Mouse (Mus musculus) liver, postnatal 0 days (tissue): ENCODE measurements at regions not wholly inside any gene's neighbourhood (a gene's known extent, or its start where the extent isn't known, plus 50 kb on each side); places are given as distances from the start of the nearest gene placed in this dataset.

Source experiments
- ATAC-seq: fragments of 200-750 bp; cut with Nextera tagmentation; 2 replicates; pipeline ENCODE4 v1.8.0; 2017; ENCODE audit warnings: mild to moderate bottlenecking, moderate library complexity
- DNase-seq: peaks from one replicate; pipeline ENCODE4 v3.0.0-alpha.2; 2016
- H3K27ac ChIP-seq: fragments of 300-500 bp; sonication (generic); 2 replicates; pipeline ENCODE4 v1.5.1; 2014; ENCODE audit warnings: antibody characterized with exemption, moderate library complexity, mild to moderate bottlenecking, low read depth
- H3K27me3 ChIP-seq: fragments of 300-500 bp; sonication (generic); 2 replicates; pipeline ENCODE4 v1.6.1; 2014; ENCODE audit warnings: low read length, control low read depth, mixed read lengths; ENCODE audit not compliant: insufficient read depth
- H3K36me3 ChIP-seq: fragments of 300-500 bp; sonication (generic); replicated peaks from 2 replicates; pipeline ENCODE4 v1.6.1; 2014; ENCODE audit warnings: mild to moderate bottlenecking, control low read depth, low read length, moderate library complexity, mixed read lengths; ENCODE audit not compliant: insufficient read depth
- H3K4me1 ChIP-seq: fragments of 300-500 bp; sonication (generic); 2 replicates; pipeline ENCODE4 v1.6.1; 2014; ENCODE audit warnings: antibody characterized with exemption, mild to moderate bottlenecking, control low read depth; ENCODE audit not compliant: insufficient read depth
- H3K4me2 ChIP-seq: fragments of 300-500 bp; sonication (generic); 2 replicates; pipeline ENCODE4 v1.6.1; 2014; ENCODE audit warnings: low read depth, mild to moderate bottlenecking, low read length, moderate library complexity, mixed read lengths
- H3K4me3 ChIP-seq: fragments of 300-500 bp; sonication (generic); 2 replicates; pipeline ENCODE4 v1.5.1; 2014; ENCODE audit warnings: low read depth, low read length
- H3K9ac ChIP-seq: fragments of 300-500 bp; sonication (generic); replicated peaks from 2 replicates; pipeline ENCODE4 v1.6.1; 2014; ENCODE audit warnings: mild to moderate bottlenecking, moderate library complexity
- H3K9me3 ChIP-seq: fragments of 300-500 bp; sonication (generic); 2 replicates; pipeline ENCODE4 v1.6.1; 2016; ENCODE audit warnings: mild to moderate bottlenecking, control low read depth, low read length, mixed read lengths
- CTCF ChIP-seq: sonication (generic); IDR thresholded peaks from 2 replicates; pipeline ENCODE4 v1.5.1; 2016; ENCODE audit warnings: antibody characterized with exemption, low read depth
- EP300 ChIP-seq: IDR thresholded peaks from 2 replicates; pipeline ENCODE4 v1.6.1; 2016; ENCODE audit warnings: antibody characterized with exemption, low read depth, mild to moderate bottlenecking
- WGBS: fragments of 180-500 bp; shearing (Covaris S2); extraction: QIAGEN DNeasy Blood & Tissue Kit; methylation state at CpG from one replicate; pipeline ENCODE4 v1.1.7; 2014; ENCODE audit not compliant: insufficient replicate concordance; 5-methylcytosine and 5-hydroxymethylcytosine counted together

- H3K4me3 ChIP-seq = no peak overlapping the region
- H3K27ac ChIP-seq = no peak overlapping the region
- no peaks in the 10 kb centered on the region for H3K4me1 ChIP-seq
- H3K4me2 ChIP-seq = no peak overlapping the region
- no peak for DNase-seq
- no peaks in the 10 kb centered on the region for H3K27me3 ChIP-seq
- TF ChIP-seq EP300 (no peak), CTCF (no peak)
- 74% methylated on average over 4 of the region's 4 CpGs for WGBS
- H3K9ac ChIP-seq = no peak overlapping the region
- no peak for ATAC-seq
- H3K36me3 ChIP-seq = no peaks in the 10 kb centered on the region
- no peaks in the 10 kb centered on the region for H3K9me3 ChIP-seq
Measured at GRCm38 (mm10) chr13:15950143-15950542, 61.5 kb upstream of the Inhba start.

- DNase-seq = no peak
- Histone ChIP-seq H3K4me2 (no peak overlapping the region), H3K27me3 (no peaks in the 10 kb centered on the region), H3K4me1 (no peaks in the 10 kb centered on the region), H3K36me3 (no peaks in the 10 kb centered on the region), H3K4me3 (no peak overlapping the region), H3K27ac (no peak overlapping the region), H3K9ac (no peak overlapping the region), H3K9me3 (no peaks in the 10 kb centered on the region)
- no peak for TF ChIP-seq EP300
- TF ChIP-seq CTCF = no peak
- WGBS = 51% methylated on average over 3 of the region's 3 CpGs
- ATAC-seq = no peak
Measured at GRCm38 (mm10) chr13:15950885-15951610, 60.6 kb upstream of the Inhba start.
